Mouse (Mus musculus) lung, postnatal 14 days (tissue): ENCODE measurements around the gene Gm6401.
"Not testable (repeated sequence)": the region's sequence is repeated elsewhere in the genome, so short reads cannot be mapped to it uniquely, and the experiment has no call there.

ENCODE experiments used
- DNase-seq: peaks from one replicate; pipeline ENCODE4 v3.0.0; 2021

The Gm6401 gene

DNA sequence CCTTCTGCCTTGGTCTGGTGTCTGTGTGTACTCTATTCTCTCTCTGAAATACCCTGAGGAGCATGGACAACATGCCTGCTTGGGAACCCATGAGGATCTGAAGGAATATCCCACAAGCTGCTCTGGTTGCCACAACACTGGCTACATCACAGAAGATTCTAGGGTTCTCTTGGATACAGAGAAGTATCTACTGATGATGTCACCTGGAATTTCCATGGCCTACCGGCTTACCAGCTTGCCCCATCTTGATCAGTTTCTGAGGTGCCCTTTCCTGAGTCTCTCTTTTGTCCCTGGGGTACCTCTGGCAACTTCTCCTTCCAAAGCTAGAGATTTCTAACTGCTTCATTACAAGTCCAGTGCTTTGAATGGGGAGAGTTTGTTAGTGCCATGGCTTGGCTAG, at the start of gene Gm6401:
Gene Gm6401, minus strand, starts transcription at position 101 of the 400 bp plus-strand sequence.
- DNase-seq, result not testable (repeated sequence)

DNA sequence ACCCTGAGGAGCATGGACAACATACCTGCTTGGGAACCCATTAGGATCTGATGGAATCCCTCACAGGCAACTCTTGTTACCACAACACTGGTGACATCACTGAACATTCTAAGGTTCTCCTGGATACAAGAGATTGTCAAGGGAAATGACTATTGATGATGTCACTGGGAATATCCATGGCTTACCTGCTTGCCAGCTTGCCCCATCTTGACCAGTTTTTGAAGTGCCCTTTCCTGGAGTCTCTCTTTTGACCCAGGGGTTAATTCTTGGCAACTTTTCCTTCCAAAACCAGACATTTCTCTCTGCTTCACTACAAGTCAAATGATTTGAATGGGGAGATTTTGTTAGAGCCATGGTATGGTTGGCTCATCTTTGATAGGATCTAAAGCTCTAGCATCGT, 15.5 kb upstream of the Gm6401 start, which contains the start of gene Gm3543:
Gene Gm3543, minus strand, starts transcription at position 101 of the 400 bp plus-strand sequence.
- DNase-seq, result not testable (repeated sequence)

DNA sequence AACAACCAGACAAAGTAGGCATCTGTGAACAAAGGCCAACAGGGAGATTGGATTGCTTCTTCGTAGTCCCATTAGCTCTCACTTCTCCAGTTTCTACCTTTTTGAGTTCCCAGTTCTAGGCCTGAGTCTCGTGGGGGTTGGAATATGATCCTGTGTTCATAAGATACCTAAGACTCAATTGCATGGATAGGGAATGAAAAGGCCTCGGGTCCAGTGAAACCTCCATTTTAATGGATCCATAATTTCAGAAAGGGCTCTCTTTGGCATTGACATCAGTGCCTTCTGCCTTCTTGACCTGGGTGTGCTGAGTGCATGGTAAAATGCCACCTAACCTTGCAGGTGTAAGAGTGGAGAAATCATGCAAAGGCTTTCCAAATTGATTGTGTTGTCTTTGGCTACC, 869 bp upstream of the Gm6401 start:
- not testable (repeated sequence) for DNase-seq

DNA sequence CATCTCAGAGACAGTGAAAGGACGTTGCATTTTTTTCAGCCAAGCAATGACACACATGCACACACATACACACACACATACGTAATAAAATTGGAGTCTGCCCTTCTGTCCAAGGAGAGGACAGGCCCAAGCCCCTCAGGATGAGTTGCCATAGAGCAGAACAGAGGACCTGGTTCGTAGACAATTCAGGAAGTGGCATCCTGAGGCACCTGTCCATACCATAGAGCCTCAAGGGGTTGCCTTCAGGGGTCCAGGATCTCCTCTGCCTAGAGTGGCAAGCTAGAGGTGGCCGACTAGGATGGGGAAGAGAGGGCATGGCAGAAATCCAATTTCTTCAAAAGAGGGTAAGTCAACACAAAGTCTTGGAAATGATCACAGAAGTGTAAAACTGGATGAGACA, 3.6 kb downstream of the Gm6401 start:
- not testable (repeated sequence) for DNase-seq

DNA sequence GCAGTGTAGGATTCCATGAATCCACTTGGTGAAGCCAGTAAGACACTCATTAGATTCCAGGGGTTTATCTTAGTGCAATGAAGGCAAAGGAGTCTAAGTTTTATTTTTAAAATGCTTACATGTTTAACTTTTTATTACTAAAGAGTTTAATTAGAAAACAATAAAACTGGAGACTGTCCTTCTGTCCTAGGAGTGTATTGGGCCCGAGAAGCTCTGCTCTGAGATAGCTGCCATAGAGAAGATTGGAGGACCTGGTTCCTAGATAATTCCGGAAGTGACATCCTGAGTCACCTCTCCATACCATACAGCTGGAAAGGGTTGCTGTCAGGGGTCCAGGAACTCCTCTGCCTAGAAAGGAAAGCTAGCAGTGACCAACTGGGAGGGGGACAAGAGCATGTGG, 24.0 kb downstream of the Gm6401 start, which contains the start of gene 1700024B05Rik:
Gene 1700024B05Rik, plus strand, starts transcription at position 301 of the 400 bp plus-strand sequence.
- not testable (repeated sequence) for DNase-seq

DNA sequence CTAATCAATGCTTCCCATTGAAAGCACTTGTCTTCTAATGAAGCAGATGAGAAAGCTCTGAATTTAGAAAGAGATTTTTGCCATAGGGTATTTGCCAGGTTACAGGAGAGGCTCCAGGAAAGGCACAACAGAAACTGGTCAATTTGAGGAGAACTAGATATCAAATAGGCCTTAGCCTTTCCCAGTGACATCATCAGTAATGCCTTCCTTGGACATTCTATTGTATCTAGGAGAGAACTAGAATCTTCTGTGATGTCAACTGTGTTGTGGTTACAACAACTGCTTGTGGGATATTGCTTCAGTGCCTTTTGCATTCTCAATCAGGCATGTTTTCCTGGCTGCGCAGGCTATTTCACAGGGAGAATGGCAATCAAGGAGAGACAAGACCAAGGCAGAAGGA, 43.1 kb downstream of the Gm6401 start, which contains the start of gene 1700049E17Rik1:
Gene 1700049E17Rik1, plus strand, starts transcription at position 301 of the 400 bp plus-strand sequence.
- not testable (repeated sequence) for DNase-seq
